Mouse (Mus musculus): ENCODE results near the gene Plekha7. TPM values are rescaled to one million over a fixed set of nuclear protein-coding genes. Genes with fewer than 3 reads are reported as not detected.

Gene Plekha7
- total and polyA plus RNA-seq, 2 experiments from 2014 or later, result 7.9 to 22.8 TPM

- no peak overlapping the region for H3K9ac ChIP-seq (replicated peaks; ENCODE audit: low read length)
- no peak for TF ChIP-seq CTCF (IDR thresholded peaks at IDR 0.05; ENCODE audit: low read depth)
- no peaks in the 10 kb centered on the region for H3K9me3 ChIP-seq (ENCODE audit: low read length)
- no peak overlapping the region for H3K27ac ChIP-seq
- no peak overlapping the region for H3K4me3 ChIP-seq (ENCODE audit: low read length)
- DNase-seq (ENCODE audit: low spot score), result peak; percentile 58
- H3K4me2 ChIP-seq (ENCODE audit: low read depth, low read length), result no peak overlapping the region
- H3K36me3 ChIP-seq (ENCODE audit: insufficient read depth, low read length), result no peaks in the 10 kb centered on the region
- 62% methylated on average over 7 of the region's 7 CpGs for WGBS
- peaks cover 4% of the 10 kb centered on the region; the same call in 1 of the 2 replicates for H3K4me1 ChIP-seq (ENCODE audit: insufficient read depth, low read length)
- H3K27me3 ChIP-seq (ENCODE audit: insufficient read depth, low read length), result no peaks in the 10 kb centered on the region
- ATAC-seq, result no peak
These were observed 182.5 kb downstream of the Plekha7 start for GRCm38 (mm10) chr7:116125671-116126070.

DNA sequence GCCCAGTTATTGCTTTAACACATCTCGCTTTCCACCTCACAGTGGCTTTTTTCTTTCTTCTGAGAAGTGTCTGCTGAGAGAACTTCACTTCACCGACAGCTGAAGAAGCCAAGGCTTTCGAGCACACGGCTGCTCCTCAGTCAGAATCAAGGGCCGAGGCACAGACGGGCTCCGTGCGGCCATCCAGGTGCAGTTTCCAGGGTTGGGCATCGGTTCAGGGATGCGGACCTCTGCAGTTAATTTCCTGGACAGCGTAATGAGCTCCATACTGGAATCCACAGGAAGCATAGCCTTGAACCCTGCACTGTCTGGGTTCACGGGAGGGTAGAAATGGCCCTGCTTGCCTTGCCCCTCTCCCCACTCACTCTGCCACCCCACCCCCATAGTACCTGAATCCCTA lies 184.1 kb downstream of the Plekha7 start:
- no peak for DNase-seq (ENCODE audit: low spot score)
- TF ChIP-seq CTCF (IDR thresholded peaks at IDR 0.05; ENCODE audit: low read depth), result no peak
- Histone ChIP-seq H3K4me3 (ENCODE audit: low read length) (no peak overlapping the region), H3K9me3 (ENCODE audit: low read length) (no peaks in the 10 kb centered on the region), H3K4me1 (ENCODE audit: insufficient read depth, low read length) (peaks cover 4% of the 10 kb centered on the region; the same call in 1 of the 2 replicates), H3K36me3 (ENCODE audit: insufficient read depth, low read length) (no peaks in the 10 kb centered on the region), H3K27me3 (ENCODE audit: insufficient read depth, low read length) (no peaks in the 10 kb centered on the region), H3K4me2 (ENCODE audit: low read depth, low read length) (no peak overlapping the region), H3K27ac (no peak overlapping the region; the same call in 1 of the 2 replicates), H3K9ac (replicated peaks; ENCODE audit: low read length) (no peak overlapping the region)
- 71% methylated on average over 12 of the region's 12 CpGs for whole genome bisulfite sequencing
- no peak for ATAC-seq

GRCm38 (mm10) chr7:116123597-116123985 lies 184.6 kb downstream of the Plekha7 start:
- Histone ChIP-seq H3K36me3 (ENCODE audit: insufficient read depth, low read length) (no peaks in the 10 kb centered on the region), H3K4me2 (ENCODE audit: low read depth, low read length) (no peak overlapping the region), H3K9ac (replicated peaks; ENCODE audit: low read length) (no peak overlapping the region), H3K4me1 (ENCODE audit: insufficient read depth, low read length) (peaks cover 4% of the 10 kb centered on the region; the same call in 1 of the 2 replicates), H3K9me3 (ENCODE audit: low read length) (no peaks in the 10 kb centered on the region), H3K4me3 (ENCODE audit: low read length) (no peak overlapping the region), H3K27ac (no peak overlapping the region; the same call in 1 of the 2 replicates), H3K27me3 (ENCODE audit: insufficient read depth, low read length) (no peaks in the 10 kb centered on the region)
- DNase-seq (ENCODE audit: low spot score) (no peak), ATAC-seq (no peak)
- no peak for TF ChIP-seq CTCF (IDR thresholded peaks at IDR 0.05; ENCODE audit: low read depth)
- WGBS, result 78% methylated on average over 2 of the region's 2 CpGs

DNA sequence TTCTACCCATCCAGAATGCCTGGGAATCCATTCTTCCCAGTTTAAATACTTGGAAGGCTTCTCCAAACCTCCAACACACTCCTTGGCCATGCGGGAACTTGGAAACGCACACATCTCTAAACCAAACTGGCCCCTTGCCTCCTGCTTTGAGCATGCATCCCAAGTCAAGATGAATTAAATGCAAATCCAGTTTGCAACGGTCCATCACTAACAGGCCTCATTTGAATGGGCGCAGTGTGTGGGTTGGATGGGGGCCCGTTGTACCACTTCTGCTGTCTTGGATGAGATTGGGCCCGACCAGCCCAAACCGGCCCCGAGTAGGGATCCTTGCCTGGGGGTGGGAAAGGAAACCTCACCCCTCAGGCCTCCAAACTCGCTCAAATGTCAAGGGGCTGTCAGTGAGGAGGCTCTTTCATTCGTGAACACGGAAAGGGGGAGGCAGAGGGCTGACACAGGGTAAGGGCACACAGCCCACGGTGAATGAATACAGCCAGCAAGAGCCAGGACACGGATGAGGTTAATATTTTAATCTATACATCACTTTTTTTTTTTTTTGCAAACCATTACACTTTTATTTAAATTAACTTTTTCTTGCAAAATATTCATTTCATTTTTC lies 185.1 kb downstream of the Plekha7 start:
- no peak for TF ChIP-seq CTCF (IDR thresholded peaks at IDR 0.05; ENCODE audit: low read depth)
- H3K4me2 ChIP-seq (ENCODE audit: low read depth, low read length), result no peak overlapping the region
- DNase-seq (ENCODE audit: low spot score), result peak; percentile 78
- peak; percentile 87 for ATAC-seq
- WGBS, result 28% methylated on average over 13 of the region's 13 CpGs
- H3K9ac ChIP-seq (replicated peaks; ENCODE audit: low read length), result no peak overlapping the region
- H3K36me3 ChIP-seq (ENCODE audit: insufficient read depth, low read length), result no peaks in the 10 kb centered on the region
- no peaks in the 10 kb centered on the region for H3K27me3 ChIP-seq (ENCODE audit: insufficient read depth, low read length)
- H3K9me3 ChIP-seq (ENCODE audit: low read length), result no peaks in the 10 kb centered on the region
- no peak overlapping the region for H3K4me3 ChIP-seq (ENCODE audit: low read length)
- H3K27ac ChIP-seq, result peak overlapping the region; percentile 12; the same call in 1 of the 2 replicates
- peaks cover 4% of the 10 kb centered on the region; the same call in 1 of the 2 replicates for H3K4me1 ChIP-seq (ENCODE audit: insufficient read depth, low read length)

- TF ChIP-seq CTCF (IDR thresholded peaks at IDR 0.05; ENCODE audit: low read depth), result no peak
- H3K9me3 ChIP-seq (ENCODE audit: low read length), result no peaks in the 10 kb centered on the region
- ATAC-seq (no peak), DNase-seq (ENCODE audit: low spot score) (no peak)
- no peak overlapping the region for H3K27ac ChIP-seq
- no peak overlapping the region for H3K4me2 ChIP-seq (ENCODE audit: low read depth, low read length)
- H3K27me3 ChIP-seq (ENCODE audit: insufficient read depth, low read length), result no peaks in the 10 kb centered on the region
- no peak overlapping the region for H3K4me3 ChIP-seq (ENCODE audit: low read length)
- H3K4me1 ChIP-seq (ENCODE audit: insufficient read depth, low read length), result peaks cover 4% of the 10 kb centered on the region; the same call in 1 of the 2 replicates
- no peaks in the 10 kb centered on the region for H3K36me3 ChIP-seq (ENCODE audit: insufficient read depth, low read length)
- WGBS, result 49% methylated on average over 11 of the region's 11 CpGs
- H3K9ac ChIP-seq (replicated peaks; ENCODE audit: low read length), result no peak overlapping the region
These were observed 187.0 kb downstream of the Plekha7 start for GRCm38 (mm10) chr7:116121202-116121601.

DNA sequence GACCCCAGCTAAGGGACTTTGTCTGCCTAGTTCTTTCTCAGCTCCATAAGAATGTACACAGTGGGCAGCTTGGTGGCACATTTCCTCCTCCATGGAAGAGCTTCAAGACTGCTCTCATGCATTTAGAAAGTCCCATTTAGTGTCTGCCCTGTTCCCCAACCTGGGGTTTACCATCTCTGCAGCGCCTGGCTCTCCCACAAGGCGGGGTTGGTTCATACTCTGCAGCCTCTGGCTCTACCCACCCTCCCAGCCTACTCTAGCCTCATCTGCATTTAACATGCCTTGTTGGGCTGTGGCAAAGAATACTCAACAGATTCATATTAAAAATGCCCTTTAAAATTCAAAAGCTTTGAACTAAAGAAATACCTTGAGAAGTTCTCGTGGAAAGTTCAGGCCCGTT lies 187.4 kb downstream of the Plekha7 start:
- Histone ChIP-seq H3K36me3 (ENCODE audit: insufficient read depth, low read length) (no peaks in the 10 kb centered on the region), H3K9ac (replicated peaks; ENCODE audit: low read length) (no peak overlapping the region), H3K4me2 (ENCODE audit: low read depth, low read length) (no peak overlapping the region), H3K27me3 (ENCODE audit: insufficient read depth, low read length) (no peaks in the 10 kb centered on the region), H3K4me3 (ENCODE audit: low read length) (no peak overlapping the region), H3K4me1 (ENCODE audit: insufficient read depth, low read length) (peaks cover 4% of the 10 kb centered on the region; the same call in 1 of the 2 replicates), H3K27ac (no peak overlapping the region), H3K9me3 (ENCODE audit: low read length) (no peaks in the 10 kb centered on the region)
- DNase-seq (ENCODE audit: low spot score) (no peak), ATAC-seq (no peak)
- 74% methylated on average over 4 of the region's 4 CpGs for WGBS
- TF ChIP-seq CTCF (IDR thresholded peaks at IDR 0.05; ENCODE audit: low read depth), result no peak

GRCm38 (mm10) chr7:116119306-116119857 lies 188.8 kb downstream of the Plekha7 start:
- no peak for TF ChIP-seq CTCF (IDR thresholded peaks at IDR 0.05; ENCODE audit: low read depth)
- Histone ChIP-seq H3K27me3 (ENCODE audit: insufficient read depth, low read length) (no peaks in the 10 kb centered on the region), H3K4me3 (ENCODE audit: low read length) (no peak overlapping the region), H3K9ac (replicated peaks; ENCODE audit: low read length) (no peak overlapping the region), H3K4me1 (ENCODE audit: insufficient read depth, low read length) (peaks cover 4% of the 10 kb centered on the region; the same call in 1 of the 2 replicates), H3K4me2 (ENCODE audit: low read depth, low read length) (no peak overlapping the region), H3K27ac (no peak overlapping the region), H3K9me3 (ENCODE audit: low read length) (no peaks in the 10 kb centered on the region), H3K36me3 (ENCODE audit: insufficient read depth, low read length) (no peaks in the 10 kb centered on the region)
- ATAC-seq (no peak), DNase-seq (ENCODE audit: low spot score) (no peak)
- 48% methylated on average over 1 of the region's 1 CpGs for WGBS

Measured in hindbrain, postnatal 0 days (tissue).